Mouse (Mus musculus) retina, embryonic 14.5 days (tissue): ENCODE measurements around the gene Dedd.
"Not testable (repeated sequence)": the region's sequence is repeated elsewhere in the genome, so short reads cannot be mapped to it uniquely, and the experiment has no call there.

Source experiments
- DNase-seq: peaks from one replicate; pipeline ENCODE4 v3.0.0-alpha.2; 2015; ENCODE audit warnings: low spot score

The Dedd gene

GRCm38 (mm10) chr1:171319748-171320147, 9.2 kb upstream of the Dedd start:
- no peak for DNase-seq

- DNase-seq = no peak
Observed at GRCm38 (mm10) chr1:171320151-171320550, 8.8 kb upstream of the Dedd start.

GRCm38 (mm10) chr1:171321415-171321814, 7.5 kb upstream of the Dedd start:
- peak; percentile 76 for DNase-seq

- DNase-seq = no peak
Observed at GRCm38 (mm10) chr1:171322012-171322411, 6.9 kb upstream of the Dedd start.

GRCm38 (mm10) chr1:171325571-171325970, 3.4 kb upstream of the Dedd start:
- DNase-seq = no peak

GRCm38 (mm10) chr1:171326588-171326987, 2.4 kb upstream of the Dedd start:
- not testable (repeated sequence) for DNase-seq

- no peak for DNase-seq
Observed at GRCm38 (mm10) chr1:171328244-171328643, 701 bp upstream of the Dedd start.

- DNase-seq = peak; percentile 88
Observed at GRCm38 (mm10) chr1:171329433-171330215, 679 bp downstream of the Dedd start.

GRCm38 (mm10) chr1:171330216-171330560, 1.2 kb downstream of the Dedd start:
- DNase-seq = no peak

- no peak for DNase-seq
Observed at GRCm38 (mm10) chr1:171342262-171343207, 13.6 kb downstream of the Dedd start.

- peak; percentile 16 for DNase-seq
Observed at GRCm38 (mm10) chr1:171343922-171344677, 15.2 kb downstream of the Dedd start.

- DNase-seq = no peak
Observed at GRCm38 (mm10) chr1:171344715-171345114, 15.8 kb downstream of the Dedd start.

- DNase-seq = peak; percentile 92
Observed at GRCm38 (mm10) chr1:171345225-171346094, 16.5 kb downstream of the Dedd start, which contains the start of the genes Nit1 and Pfdn2. Nit1 (minus strand) TSS chr1:171345646. Pfdn2 (plus strand) TSS chr1:171345670.

- no peak for DNase-seq
Observed at GRCm38 (mm10) chr1:171346095-171346450, 17.1 kb downstream of the Dedd start.

- DNase-seq = no peak
Observed at GRCm38 (mm10) chr1:171348665-171349064, 19.7 kb downstream of the Dedd start.

- DNase-seq = no peak
Observed at GRCm38 (mm10) chr1:171349210-171349609, 20.3 kb downstream of the Dedd start.

- no peak for DNase-seq
Observed at GRCm38 (mm10) chr1:171355812-171356340, 26.9 kb downstream of the Dedd start.

GRCm38 (mm10) chr1:171356814-171357213, 27.9 kb downstream of the Dedd start:
- no peak for DNase-seq

- peak; percentile 64 for DNase-seq
Observed at GRCm38 (mm10) chr1:171358421-171358820, 29.5 kb downstream of the Dedd start.

- DNase-seq = no peak
Observed at GRCm38 (mm10) chr1:171360253-171360652, 31.3 kb downstream of the Dedd start.

GRCm38 (mm10) chr1:171360656-171361055, 31.7 kb downstream of the Dedd start, which contains the start of gene Klhdc9:
Klhdc9 (minus strand) TSS chr1:171360798.
- peak; percentile 88 for DNase-seq
